Mouse (Mus musculus) retina, embryonic 14.5 days (tissue): ENCODE data around the gene Prkag3.

Source experiments
- DNase-seq: peaks from one replicate; pipeline ENCODE4 v3.0.0-alpha.2; 2015; ENCODE audit warnings: low spot score

Prkag3 gene

GRCm38 (mm10) chr1:74712461-74713098, 36.4 kb downstream of the Prkag3 start:
- no peak for DNase-seq

DNA sequence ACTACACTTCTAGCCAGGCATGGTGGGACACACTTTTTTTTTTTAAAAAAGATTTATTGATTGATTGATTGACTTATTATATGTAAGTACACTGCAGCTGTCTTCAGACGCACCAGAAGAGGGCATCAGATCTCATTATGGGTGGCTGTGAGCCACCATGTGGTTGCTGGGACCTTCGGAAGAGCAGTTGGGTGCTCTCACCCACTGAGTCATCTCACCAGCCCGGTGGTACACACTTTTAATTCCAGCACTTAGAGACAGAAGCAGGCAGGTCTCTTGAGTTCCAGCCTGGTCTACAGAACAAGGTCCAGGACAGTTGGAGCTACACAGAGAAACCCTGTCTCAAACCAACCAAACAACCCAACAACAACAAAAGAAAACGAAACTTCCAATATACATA, 37.0 kb downstream of the Prkag3 start:
- DNase-seq = no peak

- no peak for DNase-seq
These were observed 39.5 kb downstream of the Prkag3 start for GRCm38 (mm10) chr1:74709566-74709965.

GRCm38 (mm10) chr1:74705016-74705415, 44.0 kb downstream of the Prkag3 start:
- no peak for DNase-seq

DNA sequence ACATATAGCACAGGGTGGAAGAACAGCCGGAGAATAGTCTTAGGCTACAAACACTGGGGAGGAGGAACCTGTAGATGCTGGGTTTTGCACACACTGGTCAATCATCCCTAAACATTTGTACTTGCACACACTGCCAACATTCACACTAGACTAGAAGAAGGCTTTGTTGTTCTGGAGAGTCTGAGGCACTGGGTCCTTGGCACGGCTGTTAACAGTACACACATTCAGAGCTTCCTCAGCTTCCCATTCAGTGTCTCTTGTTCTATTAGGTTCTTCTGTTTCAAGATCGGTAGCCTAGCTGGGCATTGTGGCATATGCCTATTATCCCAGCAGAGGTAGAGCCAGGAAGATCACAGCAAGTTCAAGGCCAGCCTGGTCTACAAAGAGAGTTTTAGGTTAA, 44.9 kb downstream of the Prkag3 start:
- DNase-seq = no peak

DNA sequence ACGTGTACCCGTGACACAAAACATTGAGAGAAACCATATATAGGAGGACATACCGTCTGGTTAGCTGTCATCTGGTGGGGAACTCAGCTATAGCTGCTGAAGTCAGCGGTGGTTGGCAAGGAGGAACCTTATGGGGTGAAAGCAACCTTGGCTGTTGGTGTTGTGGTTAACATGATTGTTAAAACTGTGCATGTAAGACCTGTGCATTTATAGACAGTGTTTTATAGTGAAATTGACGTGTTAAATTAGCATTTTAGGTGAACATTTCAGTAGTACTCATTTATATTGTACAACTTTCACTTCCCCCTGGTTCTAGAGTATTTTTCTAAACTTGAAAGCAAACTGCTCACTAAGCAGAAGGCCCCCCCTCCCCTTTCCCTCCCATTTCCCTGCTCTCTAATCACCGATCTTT, 46.9 kb downstream of the Prkag3 start:
- DNase-seq = no peak

GRCm38 (mm10) chr1:74698791-74699190, 50.2 kb downstream of the Prkag3 start:
- DNase-seq = no peak

- no peak for DNase-seq
These were observed 50.7 kb downstream of the Prkag3 start for GRCm38 (mm10) chr1:74698353-74698752.

- no peak for DNase-seq
These were observed 51.6 kb downstream of the Prkag3 start for GRCm38 (mm10) chr1:74697416-74697815.

DNA sequence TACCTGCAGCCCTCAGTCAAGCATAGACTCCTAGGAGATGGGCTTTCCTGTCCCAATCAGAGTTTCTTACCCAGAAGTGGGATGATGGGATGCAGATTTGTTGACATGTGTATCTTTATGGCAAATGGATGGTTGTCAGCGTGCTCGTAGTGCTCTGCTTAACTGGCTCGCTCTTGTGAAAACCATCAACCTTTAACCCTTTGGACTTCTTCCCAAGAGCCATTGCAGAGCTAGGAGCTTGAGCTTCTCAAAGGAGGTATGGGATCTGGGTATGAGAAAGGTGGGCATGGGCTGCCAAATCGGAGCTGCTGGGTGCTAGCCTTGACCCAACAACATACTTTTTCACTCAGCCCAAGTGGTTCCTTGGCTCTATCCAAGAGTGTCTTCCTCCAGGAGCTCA, 53.2 kb downstream of the Prkag3 start:
- DNase-seq = no peak

- no peak for DNase-seq
These were observed 55.0 kb downstream of the Prkag3 start for GRCm38 (mm10) chr1:74693891-74694583.
